Mouse (Mus musculus) hematopoietic stem cell, adult 5-6 weeks (primary cell): ENCODE measurements at regions not wholly inside any gene's neighbourhood (a gene's known extent, or its start where the extent isn't known, plus 50 kb on each side); places are given as distances from the start of the nearest gene placed in this dataset.
"Not testable (repeated sequence)": the region's sequence is repeated elsewhere in the genome, so short reads cannot be mapped to it uniquely, and the experiment has no call there.

Experiments used
- ATAC-seq, 2 experiments: fragments of 125-278 bp in 1 of 2; replicated peaks in 1 of 2; 2 replicates each; pipeline ENCODE4 v1.8.0; 2016 to 2017; ENCODE audit warnings: inconsistent platforms in 2 of 2, mild to moderate bottlenecking in 2 of 2, moderate number of reproducible peaks in 2 of 2, low read depth in 1 of 2, moderate TSS enrichment in 1 of 2; ENCODE audit not compliant: low FRiP score in 2 of 2, poor library complexity in 2 of 2, severe bottlenecking in 2 of 2, insufficient read depth in 1 of 2, low TSS enrichment in 1 of 2

- ATAC-seq = no peak
Measured at GRCm38 (mm10) chr7:75394866-75395580, 60.3 kb upstream of the Akap13 start.

GRCm38 (mm10) chr7:75397559-75397958 lies 57.8 kb upstream of the Akap13 start:
- ATAC-seq = no peak

- ATAC-seq = not testable (repeated sequence)
Measured at GRCm38 (mm10) chr7:75398480-75398879, 56.9 kb upstream of the Akap13 start.

- ATAC-seq = peak; percentile 83; a peak in 3 of 4 replicates
Measured at GRCm38 (mm10) chr7:75398904-75399724, 56.2 kb upstream of the Akap13 start.

GRCm38 (mm10) chr7:75400471-75400870 lies 54.9 kb upstream of the Akap13 start:
- no peak for ATAC-seq

GRCm38 (mm10) chr7:75404955-75405354 lies 50.4 kb upstream of the Akap13 start:
- ATAC-seq = no peak
